Mouse (Mus musculus) spleen, postnatal 10 days (tissue): ENCODE measurements at regions not wholly inside any gene's neighbourhood (a gene's known extent, or its start where the extent isn't known, plus 50 kb on each side); places are given as distances from the start of the nearest gene placed in this dataset.

Experiments
- DNase-seq, 2 experiments: peaks; one replicate each; pipeline ENCODE4 v3.0.0; 2021 to 2022; ENCODE audit warnings: low spot score in 2 of 2

- no peak for DNase-seq
These were observed 107.3 kb upstream of the Tnp1 start for GRCm38 (mm10) chr1:73123012-73123411.

- DNase-seq = no peak
These were observed 103.0 kb upstream of the Tnp1 start for GRCm38 (mm10) chr1:73118661-73119060.

GRCm38 (mm10) chr1:73116526-73116925, 100.8 kb upstream of the Tnp1 start:
- no peak for DNase-seq

DNA sequence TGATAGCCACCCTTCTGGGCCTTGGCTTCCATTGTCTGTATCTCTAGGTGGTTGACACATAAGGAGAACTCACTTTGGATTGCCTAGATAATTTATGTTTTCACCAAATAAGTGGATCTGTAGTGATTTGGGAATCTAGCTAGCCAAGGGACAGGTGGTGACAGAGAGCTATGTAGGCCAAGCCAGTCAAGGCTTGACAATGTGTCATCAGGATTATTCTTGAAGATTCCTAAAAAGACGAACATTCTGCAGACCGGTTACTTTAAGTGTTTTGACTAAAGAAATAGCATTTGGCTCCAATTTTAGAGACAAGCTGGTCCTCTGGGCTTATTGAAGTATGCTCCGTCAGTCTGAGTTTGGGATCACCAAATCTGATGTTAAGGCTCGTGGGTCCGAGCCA, 100.1 kb upstream of the Tnp1 start:
- no peak for DNase-seq

DNA sequence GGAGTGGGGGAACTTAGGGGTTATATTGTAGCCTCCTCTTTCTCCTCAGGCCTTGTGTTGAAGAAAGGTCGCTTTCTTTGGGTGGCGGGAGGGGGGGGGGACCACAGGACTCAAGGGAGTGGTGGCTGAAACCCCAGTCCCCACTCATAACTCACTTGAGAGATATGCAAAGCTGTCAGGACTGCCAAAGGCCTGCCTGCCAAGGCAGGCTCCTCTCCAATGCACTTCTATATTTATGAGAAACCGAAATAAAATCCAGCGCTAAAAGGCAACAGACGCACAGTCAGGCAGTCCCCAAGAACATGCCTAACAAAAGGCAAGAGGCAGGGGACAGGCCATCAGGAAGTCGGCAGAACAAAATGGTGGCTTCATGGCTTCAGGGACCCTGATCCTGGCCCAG, 97.4 kb upstream of the Tnp1 start:
- no peak for DNase-seq

DNA sequence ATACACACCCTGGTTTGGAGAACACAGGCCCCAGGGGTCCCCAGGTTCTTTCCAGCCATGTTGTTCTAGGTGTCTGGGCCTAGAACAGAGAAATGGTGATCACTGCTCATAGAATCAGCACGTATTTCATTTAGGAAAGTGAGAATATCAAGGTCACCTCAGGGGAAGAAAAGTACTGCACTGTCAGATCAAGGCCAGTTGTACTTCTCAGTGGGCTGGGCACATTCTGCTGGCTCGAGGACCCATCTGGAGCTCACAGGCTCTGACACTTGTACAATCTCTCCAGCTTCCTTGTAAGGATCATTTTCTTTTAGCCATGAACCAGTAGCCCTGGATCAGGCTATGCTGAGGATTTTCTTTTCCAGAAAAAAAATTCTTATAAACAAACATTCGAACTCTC, 97.0 kb upstream of the Tnp1 start:
- DNase-seq = no peak

DNA sequence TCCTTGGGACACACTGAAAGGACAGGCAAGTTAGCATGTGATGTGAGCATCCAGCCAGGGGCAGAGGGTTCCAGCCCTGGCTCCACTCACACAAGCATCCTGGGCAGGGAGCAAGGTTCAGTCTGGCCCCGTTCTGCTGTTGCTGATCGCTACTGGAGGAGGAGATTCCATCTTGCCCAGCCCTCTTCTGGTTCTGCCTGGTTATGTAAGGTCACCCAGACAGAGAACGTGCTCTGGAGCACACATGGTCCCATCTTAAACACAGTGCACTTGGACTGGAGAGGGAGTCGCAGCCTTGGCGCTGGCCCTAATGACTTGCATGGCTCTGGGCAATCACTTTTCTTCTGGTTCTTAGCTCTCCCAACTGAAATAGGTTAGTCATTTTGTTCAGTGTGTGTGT, 96.2 kb upstream of the Tnp1 start:
- DNase-seq = no peak

DNA sequence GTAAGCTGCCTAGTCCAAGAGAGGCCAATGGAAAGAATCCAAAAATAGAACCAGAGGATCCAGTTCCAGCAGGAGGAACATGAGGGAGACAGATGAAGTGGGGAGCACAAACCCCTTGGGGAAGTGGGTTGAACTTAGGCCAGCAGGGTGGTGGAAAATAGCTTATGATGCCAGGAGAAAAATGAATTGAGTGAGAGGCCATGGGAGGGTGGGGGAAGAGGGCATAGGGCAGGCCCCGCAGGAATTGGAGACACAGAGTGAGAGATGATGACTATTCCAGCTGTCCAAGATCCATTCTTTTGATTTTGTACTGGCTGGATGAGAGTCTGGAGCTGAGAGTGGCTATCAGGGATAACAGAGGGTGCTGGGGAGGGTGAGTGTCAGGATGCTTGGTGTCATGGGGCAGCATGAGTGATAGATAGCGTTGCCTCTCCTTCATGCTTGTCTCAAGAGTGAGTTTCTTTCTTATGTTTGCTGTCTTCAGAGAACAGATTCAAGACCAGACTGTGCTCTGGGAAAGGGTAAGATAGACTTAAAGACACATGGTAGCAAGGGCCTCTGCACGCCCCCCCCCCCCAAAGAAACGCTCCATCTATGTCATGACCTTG, 90.3 kb upstream of the Tnp1 start:
- no peak for DNase-seq

DNA sequence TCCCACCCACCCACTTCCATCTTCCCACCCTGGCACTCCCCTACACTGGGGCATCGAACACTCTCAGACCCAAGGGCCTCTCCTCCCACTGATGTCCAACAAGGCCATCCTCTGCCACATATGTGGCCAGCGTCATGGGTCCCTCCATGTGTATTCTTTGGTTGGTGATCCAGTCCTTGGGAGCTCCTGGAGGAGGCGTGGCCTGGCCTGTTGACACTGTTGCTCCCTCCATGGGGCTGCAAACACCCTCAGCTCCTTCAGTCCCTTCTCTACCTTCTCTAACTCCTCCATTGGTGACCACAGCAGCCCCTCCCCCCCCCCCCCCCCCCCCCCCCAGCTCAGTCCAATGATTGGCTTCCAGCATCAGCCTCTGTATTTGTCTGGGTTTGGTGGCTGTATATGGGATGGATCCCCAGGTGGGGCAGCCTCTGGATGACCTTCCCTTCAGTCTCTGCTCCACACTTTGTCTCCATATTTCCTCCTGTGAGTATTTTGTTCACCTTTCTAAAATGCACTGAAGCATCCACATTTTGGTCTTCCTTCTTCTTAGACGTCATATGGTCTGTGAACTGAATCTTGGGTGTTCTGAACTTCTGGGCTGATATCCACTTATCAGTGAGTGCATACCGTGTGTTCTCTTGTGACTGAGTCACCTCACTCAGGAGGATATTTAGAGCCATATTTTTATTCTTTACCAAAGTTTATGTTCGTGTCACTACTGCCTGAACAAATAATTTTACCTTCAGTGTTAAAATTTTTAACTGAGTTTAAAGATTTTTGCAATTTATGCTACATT, 82.1 kb upstream of the Tnp1 start:
- DNase-seq = no peak

DNA sequence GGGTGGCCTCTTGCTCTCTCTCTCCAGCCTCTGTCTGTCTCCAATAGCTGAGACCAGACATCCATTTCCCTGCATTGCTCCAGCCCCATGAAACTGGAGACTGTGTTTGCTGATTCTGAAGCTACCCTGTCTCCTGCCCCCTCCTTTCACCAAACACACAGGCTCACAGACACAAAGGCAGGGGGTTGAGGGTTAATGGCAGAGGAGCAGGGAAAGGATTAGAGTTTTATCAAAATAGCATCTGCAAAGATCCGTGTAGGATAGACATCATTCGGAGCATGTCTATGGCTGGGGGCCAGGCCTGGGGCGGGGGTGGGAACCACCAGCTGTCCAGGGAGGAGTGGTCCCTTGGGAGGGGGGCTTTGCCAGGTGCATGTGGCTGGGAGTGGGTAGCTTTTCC, 73.9 kb upstream of the Tnp1 start:
- DNase-seq = no peak

DNA sequence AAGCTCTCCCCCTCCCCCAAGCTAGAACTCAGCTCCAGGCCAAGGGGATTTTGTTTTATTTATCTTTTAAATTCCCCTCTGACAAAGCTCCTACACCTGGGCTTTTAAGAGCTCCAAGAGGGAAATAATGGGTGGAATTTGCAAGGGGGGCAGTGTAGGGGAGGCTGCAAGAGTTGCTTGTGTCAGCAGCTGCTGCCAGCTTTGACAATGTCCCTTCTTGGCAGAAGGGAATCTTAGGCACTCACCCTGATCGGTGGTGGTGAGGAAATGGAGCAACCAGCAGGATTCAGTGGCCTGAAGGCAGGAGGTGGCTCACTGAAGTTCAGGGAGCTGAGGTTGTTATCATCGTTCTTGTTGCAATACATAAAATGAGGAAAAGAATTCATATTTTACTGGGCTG, 72.8 kb upstream of the Tnp1 start:
- no peak for DNase-seq

DNA sequence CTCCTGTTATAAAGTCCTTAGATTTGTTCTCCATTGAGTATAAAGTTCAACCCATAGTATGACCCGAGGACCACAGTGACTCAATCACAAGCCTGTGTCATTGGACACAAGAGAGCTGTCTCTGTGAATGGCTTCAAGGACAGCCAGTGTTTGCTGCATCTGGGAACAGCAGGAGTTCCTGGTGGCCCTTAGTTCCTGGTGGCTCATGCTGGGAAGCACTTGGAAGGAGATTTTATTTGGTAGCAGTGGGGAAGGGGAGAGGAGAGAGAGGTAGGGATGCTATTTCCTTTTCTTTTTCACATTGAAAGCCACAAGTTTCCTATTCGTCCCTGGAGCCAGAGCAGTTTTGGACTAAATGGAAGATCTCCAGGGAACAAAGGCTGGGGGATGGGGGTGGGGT, 69.2 kb upstream of the Tnp1 start:
- DNase-seq = no peak

GRCm38 (mm10) chr1:73083396-73083795, 67.7 kb upstream of the Tnp1 start:
- DNase-seq = no peak

DNA sequence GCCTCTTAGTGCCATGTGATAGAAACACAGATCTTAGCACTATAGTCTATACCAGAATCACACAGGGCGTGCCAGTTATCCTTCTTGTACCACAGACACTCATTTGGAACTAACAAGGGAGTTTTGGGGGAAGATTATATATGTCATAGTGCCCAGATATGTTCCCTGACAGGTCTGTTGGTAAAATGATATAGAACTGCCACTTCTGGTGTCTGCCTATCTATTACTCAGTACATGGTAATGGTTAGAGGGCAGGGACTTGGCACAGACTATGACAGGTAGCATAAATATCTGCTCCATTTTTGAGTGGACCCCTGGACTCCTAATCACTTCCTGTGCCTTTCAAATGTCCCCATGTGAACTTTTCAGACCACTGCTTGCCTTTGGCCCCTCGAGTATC, 63.8 kb upstream of the Tnp1 start:
- DNase-seq = no peak

DNA sequence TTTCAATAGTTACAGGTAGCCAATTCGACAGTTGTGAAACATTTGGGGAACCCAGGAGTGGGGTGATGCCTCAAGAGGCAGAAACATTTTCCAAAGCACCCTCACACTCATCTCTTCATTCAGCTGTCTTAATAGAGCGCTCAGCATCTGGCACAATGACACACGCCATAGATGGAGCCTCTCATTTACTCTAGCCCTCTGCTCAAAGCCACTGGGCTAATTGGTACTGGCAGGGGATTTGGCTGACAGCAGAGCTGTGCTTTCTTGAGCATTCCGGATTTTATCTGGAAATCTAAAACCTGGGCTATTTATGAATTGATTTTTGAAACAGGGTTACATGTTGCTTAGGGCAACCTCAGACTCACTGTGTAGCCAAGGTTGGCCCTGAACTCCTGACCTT, 61.4 kb upstream of the Tnp1 start:
- DNase-seq = no peak

DNA sequence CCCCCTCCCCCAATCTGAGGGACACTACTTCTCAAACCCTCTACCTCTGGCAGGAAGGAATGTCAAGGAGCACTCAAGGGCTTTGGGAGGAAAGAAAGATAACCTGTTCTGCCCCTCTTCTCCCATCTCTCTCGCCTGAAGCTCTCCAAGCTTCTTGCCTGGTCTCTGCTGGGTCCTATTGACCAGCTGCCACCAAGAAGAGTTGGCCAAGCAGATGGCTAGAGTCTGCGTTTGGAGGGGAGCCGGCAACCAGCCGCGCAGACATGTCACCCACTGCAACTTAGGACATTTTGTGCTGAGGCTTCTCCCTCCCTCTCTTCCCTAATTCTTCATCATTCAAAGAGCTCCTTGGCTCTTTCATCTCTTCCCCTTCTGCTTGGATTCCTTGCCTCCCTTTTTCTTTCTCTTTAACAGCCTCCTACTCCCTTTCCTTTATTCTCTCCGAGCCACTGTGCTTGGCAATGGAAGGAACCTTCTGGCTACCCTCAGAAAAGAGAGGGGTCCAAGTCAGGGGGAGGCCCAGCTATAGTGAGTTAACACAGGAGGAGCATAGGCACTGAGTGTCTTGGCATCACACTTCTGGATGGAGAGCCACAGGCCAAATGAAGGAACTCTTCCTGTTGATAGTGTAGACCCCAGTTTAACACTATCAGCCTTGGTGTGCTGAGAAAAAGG, 60.1 kb upstream of the Tnp1 start:
- no peak for DNase-seq

- DNase-seq = no peak
These were observed 59.5 kb upstream of the Tnp1 start for GRCm38 (mm10) chr1:73075159-73075558.

DNA sequence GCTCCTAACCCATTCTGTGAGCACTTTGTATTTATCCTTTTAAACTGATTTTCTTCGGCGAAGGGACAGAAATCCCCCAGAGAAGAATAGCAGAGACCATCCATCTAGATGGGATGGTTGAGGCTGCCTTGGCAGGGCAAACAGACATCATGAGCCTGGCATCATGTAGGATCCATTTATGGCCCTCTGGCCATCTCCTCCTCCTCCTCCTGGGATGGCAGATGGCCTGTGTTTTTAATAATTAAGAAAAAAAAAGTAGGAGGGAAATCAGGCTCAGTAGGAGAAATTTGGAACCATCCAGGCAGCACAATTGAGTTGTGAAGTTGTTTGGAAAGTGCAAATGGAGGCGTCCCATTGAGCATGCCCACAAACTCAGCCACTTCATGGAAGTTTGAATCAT, 58.8 kb upstream of the Tnp1 start:
- no peak for DNase-seq

DNA sequence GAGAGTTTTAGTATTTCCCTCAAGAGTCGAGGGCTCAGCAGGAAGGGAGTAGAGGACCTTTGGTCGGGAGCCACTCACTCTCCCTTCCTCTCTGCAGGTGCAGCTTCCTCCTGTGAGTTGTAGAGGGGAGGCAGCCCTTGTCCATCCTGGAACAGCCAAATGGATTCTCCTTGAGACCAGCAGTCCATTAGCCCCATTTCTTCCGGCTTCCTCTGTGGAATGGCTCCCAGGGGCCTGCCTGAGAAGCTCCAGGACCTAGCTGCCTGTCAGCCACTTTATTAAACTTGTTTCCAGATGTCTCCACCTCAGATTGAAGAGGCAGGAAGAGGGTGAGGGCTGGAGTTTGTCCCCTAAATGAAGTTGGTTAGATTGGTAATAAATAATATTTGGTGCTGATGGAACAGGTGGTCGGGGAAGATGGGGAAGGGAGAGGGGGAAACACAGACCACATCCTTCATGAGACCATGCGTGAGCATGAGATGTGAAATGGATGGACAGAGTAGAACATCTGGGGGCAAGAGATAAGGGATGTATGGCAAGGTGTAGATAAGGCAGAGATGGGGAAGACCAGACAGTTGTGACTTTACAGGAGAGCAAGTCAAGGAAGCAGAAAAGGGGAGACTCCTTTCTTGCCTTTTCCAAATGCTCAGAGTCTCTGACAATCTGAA, 56.7 kb upstream of the Tnp1 start:
- peak; percentile 29 to 30 for DNase-seq

DNA sequence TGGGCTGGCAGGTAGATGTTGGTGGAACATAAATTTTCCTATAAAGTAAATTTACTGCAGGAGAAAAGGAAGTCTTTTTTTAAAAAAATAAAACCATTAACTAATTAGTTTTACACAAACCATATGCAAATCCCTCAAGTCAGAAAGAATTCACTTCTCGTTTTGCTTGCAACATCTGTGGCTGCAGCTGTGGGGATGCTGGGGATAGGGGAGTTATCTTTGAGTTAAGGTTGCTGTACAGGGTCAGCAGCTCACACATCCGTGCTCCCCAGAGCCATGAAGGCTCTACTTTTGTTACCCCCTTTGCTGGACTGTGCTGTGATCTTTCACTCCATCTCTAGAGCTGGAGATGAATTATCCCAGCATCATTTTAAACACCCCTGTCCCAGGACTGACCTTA, 54.4 kb upstream of the Tnp1 start:
- DNase-seq = no peak
